Mouse (Mus musculus) limb, embryonic 10.5 days (tissue): Measurements from ENCODE around the gene Rexo2. TPM values are rescaled to one million over a fixed set of nuclear protein-coding genes. Genes with fewer than 3 reads are reported as not detected.

Experiments used
- DNase-seq: peaks from one replicate; pipeline ENCODE4 v3.0.0-alpha.2; 2017; ENCODE audit warnings: low spot score
- H3K27ac ChIP-seq: fragments of 300-500 bp; sonication (generic); 2 replicates; pipeline ENCODE4 v1.5.1; 2016; ENCODE audit warnings: mild to moderate bottlenecking
- H3K27me3 ChIP-seq: fragments of 300-500 bp; sonication (generic); 2 replicates; pipeline ENCODE4 v1.6.1; 2016; ENCODE audit warnings: low read depth, mild to moderate bottlenecking; ENCODE audit not compliant: poor library complexity, severe bottlenecking
- H3K36me3 ChIP-seq: fragments of 300-500 bp; sonication (generic); 2 replicates; pipeline ENCODE4 v1.6.1; 2016; ENCODE audit warnings: mild to moderate bottlenecking, moderate library complexity
- H3K4me1 ChIP-seq: fragments of 300-500 bp; sonication (generic); 2 replicates; pipeline ENCODE4 v1.6.1; 2016
- H3K4me3 ChIP-seq: fragments of 300-500 bp; sonication (generic); 2 replicates; pipeline ENCODE4 v1.5.1; 2016; ENCODE audit warnings: mild to moderate bottlenecking, moderate library complexity
- H3K9me3 ChIP-seq: fragments of 300-500 bp; sonication (generic); replicated peaks from 2 replicates; pipeline ENCODE4 v1.6.1; 2016; ENCODE audit warnings: mild to moderate bottlenecking
- WGBS: fragments of 180-500 bp; shearing (Covaris S2); methylation state at CpG from one replicate; pipeline ENCODE4 v1.1.7; 2016; 5-methylcytosine and 5-hydroxymethylcytosine counted together
- microRNA-seq: library from miRNA; unstranded; fragments of <30 nt; microRNA quantifications from one replicate; pipeline ENCODE4, GENCODE M21; 2017
- polyA plus RNA-seq: library from polyadenylated mRNA; unstranded; fragments of >200 nt; fragmentation: Nextera tagmentation; extraction: Ambion mirVana; gene quantifications from 2 replicates; pipeline ENCODE4 v1.2.1, GENCODE M21; 2016

Gene Rexo2
- polyA plus RNA-seq, 1 experiment from 2014 or later = 95.8 TPM

DNA sequence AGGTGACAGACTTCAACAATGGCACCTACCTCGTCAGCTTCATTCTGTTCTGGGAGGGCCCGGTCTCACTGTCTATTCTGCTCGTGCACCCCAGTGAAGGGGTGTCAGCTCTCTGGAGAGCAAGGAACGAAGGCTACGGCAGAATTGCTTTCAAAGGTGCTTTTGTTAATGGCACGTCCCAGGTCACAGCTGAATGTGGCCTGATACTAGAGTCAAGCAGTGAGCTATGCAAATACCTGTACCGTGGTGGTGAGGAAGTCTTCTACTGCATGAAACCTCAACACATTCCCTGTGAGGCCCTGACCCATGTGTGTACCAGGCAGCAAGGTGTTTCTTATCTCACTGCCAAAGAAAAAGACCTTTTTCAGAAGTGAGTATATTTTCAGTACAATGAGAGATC lies 60.0 kb downstream of the Rexo2 start:
- H3K27ac ChIP-seq = no peak overlapping the region
- WGBS = 91% methylated on average over 7 of the region's 7 CpGs
- no peak for DNase-seq

DNA sequence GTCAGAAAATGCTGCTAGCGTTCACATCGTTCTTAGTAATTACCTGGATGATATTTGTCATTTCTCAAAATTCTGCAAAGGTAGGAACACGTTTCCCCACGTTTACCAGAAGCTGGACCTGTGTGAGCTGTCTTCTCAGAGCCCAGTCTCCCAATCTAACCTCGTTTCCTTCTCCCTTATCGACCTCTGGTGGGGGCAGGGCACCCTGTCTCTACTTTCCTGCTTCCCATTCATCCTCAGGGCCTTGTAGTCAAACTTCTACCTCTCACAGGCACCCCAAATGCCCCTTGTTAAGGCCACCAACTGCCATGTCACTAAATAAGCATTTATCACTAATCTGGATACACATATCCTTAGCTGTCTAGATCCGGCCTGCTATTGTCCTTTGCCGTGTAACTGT lies 61.6 kb downstream of the Rexo2 start:
- Histone ChIP-seq H3K27ac (no peak overlapping the region), H3K27me3 (no peaks in the 10 kb centered on the region), H3K36me3 (no peaks in the 10 kb centered on the region), H3K9me3 (no peaks in the 10 kb centered on the region), H3K4me3 (no peak overlapping the region), H3K4me1 (no peaks in the 10 kb centered on the region)
- DNase-seq = no peak
- 78% methylated on average over 8 of the region's 8 CpGs for WGBS

More for the DNA sequence above, 60.0 kb downstream of the Rexo2 start:
- H3K36me3 ChIP-seq = no peaks in the 10 kb centered on the region
- no peaks in the 10 kb centered on the region for H3K4me1 ChIP-seq
- no peaks in the 10 kb centered on the region for H3K9me3 ChIP-seq
- H3K4me3 ChIP-seq = no peak overlapping the region
- no peaks in the 10 kb centered on the region for H3K27me3 ChIP-seq

Small RNAs within 50 kb of the gene (microRNA-seq; reads per million reads assigned to microRNA genes)
- gene Gm23653 = not detected

Other genes starting within 250 kb of the Rexo2 start
- gene Nxpe2, start 127.2 kb downstream of the Rexo2 start, polyA plus RNA-seq = 1.1 and 1.3 TPM in 2 replicates
- gene Rbm7, start 14.7 kb upstream of the Rexo2 start, polyA plus RNA-seq = 119 and 123 TPM in 2 replicates
- gene Gm5617, start 14.8 kb upstream of the Rexo2 start, polyA plus RNA-seq = 23.5 and 26.9 TPM in 2 replicates
- 0.19 TPM in 2 replicates for gene Nnmt, start 124.5 kb upstream of the Rexo2 start, polyA plus RNA-seq